Mouse (Mus musculus) layer of hippocampus, adult 18-20 months (tissue): ENCODE data around the gene Tmem161a. TPM values are rescaled to one million over a fixed set of nuclear protein-coding genes. Genes with fewer than 3 reads are reported as not detected.
"Not testable (repeated sequence)": the region's sequence is repeated elsewhere in the genome, so short reads cannot be mapped to it uniquely, and the experiment has no call there.

ENCODE experiments used
- DNase-seq, 2 experiments: peaks; one replicate each; pipeline ENCODE4 v3.0.0; 2022; ENCODE audit warnings: low spot score in 2 of 2
- total RNA-seq, 2 experiments: library from RNA; stranded (reverse); gene quantifications; 2 replicates each; pipeline ENCODE4 v1.2.3; 2021

The Tmem161a gene
- total RNA-seq, 2 experiments from 2014 or later, result 49.9 to 50.3 TPM

DNA sequence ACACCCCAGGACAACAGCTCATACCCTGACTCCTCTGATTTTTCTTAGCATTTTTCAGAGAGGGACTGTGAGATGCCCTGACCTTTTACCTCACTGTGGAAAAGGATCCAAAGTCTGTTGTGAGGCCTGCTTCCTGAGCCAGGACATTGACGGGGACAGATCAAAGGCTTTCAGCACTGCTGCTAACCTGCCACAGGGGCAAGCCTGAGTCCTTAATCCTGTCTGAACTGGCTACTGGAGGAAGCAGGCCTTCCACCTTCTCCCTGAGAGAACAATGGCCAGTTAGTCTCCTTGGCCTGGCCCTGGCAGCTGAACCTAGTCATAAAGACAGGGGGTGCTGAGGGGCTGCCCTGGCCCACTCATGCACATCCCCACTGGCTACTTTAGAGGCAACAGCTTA is 36.0 kb downstream of the Tmem161a start:
- no peak for DNase-seq

- peak; percentile 34 to 35 for DNase-seq
Measured at GRCm38 (mm10) chr8:70210538-70210937, 38.4 kb downstream of the Tmem161a start.

GRCm38 (mm10) chr8:70211275-70211674 is 39.1 kb downstream of the Tmem161a start:
- DNase-seq, result no peak

- no peak for DNase-seq
Measured at GRCm38 (mm10) chr8:70211726-70212111, 39.6 kb downstream of the Tmem161a start.

- peak; percentile 99 for DNase-seq
Measured at GRCm38 (mm10) chr8:70212112-70213055, 40.2 kb downstream of the Tmem161a start, which contains the start of gene Slc25a42. Gene Slc25a42 (minus strand): TSS chr8:70212305.

DNA sequence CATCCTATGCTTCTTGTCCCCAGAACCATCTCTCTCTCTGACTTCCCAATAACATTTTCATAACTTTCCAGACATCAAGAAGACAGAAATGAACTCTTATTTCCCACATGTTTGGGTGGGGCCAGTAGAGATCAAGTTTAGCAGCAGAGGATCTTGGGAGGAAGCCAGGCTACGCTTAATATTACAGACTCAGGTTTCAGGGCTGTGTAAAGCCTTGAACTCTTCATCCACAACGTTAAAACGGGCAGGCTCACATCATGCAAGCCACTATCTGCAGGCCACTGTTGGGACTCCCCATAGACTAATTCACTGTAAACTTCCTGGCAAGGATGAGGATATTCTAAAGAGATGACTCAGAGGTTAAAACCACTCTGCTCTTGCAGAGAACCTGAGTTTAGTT is 42.3 kb downstream of the Tmem161a start:
- no peak for DNase-seq

- DNase-seq, result no peak
Measured at GRCm38 (mm10) chr8:70215092-70215491, 42.9 kb downstream of the Tmem161a start.

DNA sequence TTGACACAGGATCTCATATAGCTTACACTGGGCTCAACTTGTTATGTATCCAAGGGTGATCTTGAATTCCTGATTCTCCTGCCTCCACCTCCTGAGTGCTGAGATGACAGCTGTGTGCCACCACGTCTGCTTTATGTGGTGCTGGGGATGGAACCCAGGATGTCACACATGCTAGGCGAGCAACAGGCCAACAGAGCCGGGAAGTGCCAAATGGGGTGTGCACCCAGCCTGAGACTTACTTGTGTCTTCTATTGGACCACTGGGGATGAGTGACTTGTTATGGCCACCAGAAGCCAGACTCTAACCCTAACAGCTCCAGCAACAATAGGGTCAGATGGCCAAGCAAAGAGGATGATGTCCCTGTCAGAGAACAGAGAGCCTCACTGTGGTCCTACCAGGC is 44.0 kb downstream of the Tmem161a start:
- not testable (repeated sequence) for DNase-seq

GRCm38 (mm10) chr8:70216566-70216965 is 44.4 kb downstream of the Tmem161a start:
- peak; percentile 72 to 83 for DNase-seq

DNA sequence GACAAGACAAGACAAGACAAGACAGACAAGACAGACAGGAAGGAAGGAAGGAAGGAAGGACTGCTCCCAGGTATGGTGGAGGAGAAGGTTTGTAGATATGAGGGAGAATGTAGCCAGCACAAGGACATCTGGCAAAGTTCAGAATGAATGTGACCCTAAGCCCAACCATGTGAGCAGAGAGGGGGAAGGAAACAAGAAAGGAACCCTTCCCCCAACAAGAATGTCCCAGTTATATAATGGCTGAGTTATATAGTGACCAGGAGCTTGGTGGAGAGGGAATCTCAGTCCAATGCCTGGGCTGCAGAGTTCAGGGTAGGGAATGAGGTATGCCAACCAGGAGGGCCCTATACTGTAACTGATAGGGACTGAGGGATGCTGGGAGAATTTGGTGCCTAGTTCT is 45.3 kb downstream of the Tmem161a start:
- DNase-seq, result no peak

GRCm38 (mm10) chr8:70219107-70219684 is 47.0 kb downstream of the Tmem161a start:
- DNase-seq, result no peak

GRCm38 (mm10) chr8:70220236-70220840 is 48.2 kb downstream of the Tmem161a start:
- DNase-seq, result no peak

- no peak for DNase-seq
Measured at GRCm38 (mm10) chr8:70220911-70221310, 48.8 kb downstream of the Tmem161a start.

- no peak for DNase-seq
Measured at GRCm38 (mm10) chr8:70222041-70222440, 49.9 kb downstream of the Tmem161a start.

- no peak for DNase-seq
Measured at GRCm38 (mm10) chr8:70223341-70223740, 51.2 kb downstream of the Tmem161a start.

DNA sequence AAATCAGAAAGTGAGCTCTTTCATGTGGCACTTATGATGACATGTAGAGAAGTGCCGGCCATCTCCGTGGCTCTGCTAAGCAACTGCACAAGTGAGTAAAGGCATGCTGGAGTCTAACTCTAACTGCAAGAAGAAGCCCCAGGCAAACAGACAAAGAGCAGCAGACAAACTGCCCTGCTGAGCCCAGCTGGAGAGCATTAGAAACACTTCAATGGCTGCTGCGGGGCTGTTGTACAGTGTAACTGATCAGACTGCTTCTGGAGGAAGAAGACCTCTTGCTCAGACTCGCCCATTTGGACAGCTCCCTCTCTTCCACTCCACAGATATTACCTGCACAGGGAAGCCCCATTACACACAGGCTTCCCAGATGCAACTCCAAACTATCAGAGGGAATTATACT is 55.8 kb downstream of the Tmem161a start:
- DNase-seq, result no peak

GRCm38 (mm10) chr8:70230837-70231236 is 58.7 kb downstream of the Tmem161a start:
- DNase-seq, result no peak

Other genes starting within 250 kb of the Tmem161a start
- gene Gatad2a, start 176.0 kb upstream of the Tmem161a start, total RNA-seq, result 10 to 100 TPM; 32.5 to 37.3 TPM
- 10 to 100 TPM; 70.4 to 72.5 TPM for gene Mau2, start 129.6 kb upstream of the Tmem161a start, total RNA-seq
- gene Sugp1, start 129.5 kb upstream of the Tmem161a start, total RNA-seq, result 10 to 100 TPM; 48.3 to 51.7 TPM
- 1 to 10 TPM; 5.3 to 7.5 TPM for gene Tm6sf2, start 99.4 kb upstream of the Tmem161a start, total RNA-seq
- gene Hapln4, start 88.9 kb upstream of the Tmem161a start, total RNA-seq, result 100 to 1,000 TPM in 1 of 2 experiments, 10 to 100 TPM in 1; 89.6 to 104 TPM
- 100 to 1,000 TPM; 122 to 124 TPM for gene Ncan, start 51.5 kb upstream of the Tmem161a start, total RNA-seq
- 10 to 100 TPM; 28.1 to 30.1 TPM for gene Nr2c2ap, start 41.0 kb upstream of the Tmem161a start, total RNA-seq
- gene Rfxank, start 33.2 kb upstream of the Tmem161a start, total RNA-seq, result 10 to 100 TPM; 16.0 to 16.4 TPM
- 10 to 100 TPM; 45.3 to 47.7 TPM for gene Borcs8, start 32.9 kb upstream of the Tmem161a start, total RNA-seq
- gene Mef2b, start 32.6 kb upstream of the Tmem161a start, total RNA-seq, result under 1 TPM; 0.28 to 0.57 TPM
- 10 to 100 TPM; 39.3 to 41.8 TPM for gene Slc25a42, start 39.9 kb downstream of the Tmem161a start, total RNA-seq
- 100 to 1,000 TPM; 112 to 123 TPM for gene Sugp2, start 61.9 kb downstream of the Tmem161a start, total RNA-seq
- 10 to 100 TPM; 41.2 to 41.4 TPM for gene Armc6, start 62.1 kb downstream of the Tmem161a start, total RNA-seq
- gene Homer3, start 110.5 kb downstream of the Tmem161a start, total RNA-seq, result 10 to 100 TPM; 71.9 to 76.0 TPM
- gene Ddx49, start 130.1 kb downstream of the Tmem161a start, total RNA-seq, result 10 to 100 TPM; 36.3 to 49.0 TPM
- 100 to 1,000 TPM; 125 to 149 TPM for gene Cope, start 130.2 kb downstream of the Tmem161a start, total RNA-seq
- 100 to 1,000 TPM; 112 to 116 TPM for gene Cers1, start 143.4 kb downstream of the Tmem161a start, total RNA-seq
- 10 to 100 TPM; 15.1 to 18.2 TPM for gene Gdf1, start 157.5 kb downstream of the Tmem161a start, total RNA-seq
- 10 to 100 TPM; 74.5 to 75.6 TPM for gene Upf1, start 180.9 kb downstream of the Tmem161a start, total RNA-seq
- under 1 TPM; 0.13 to 0.42 TPM for gene Comp, start 201.2 kb downstream of the Tmem161a start, total RNA-seq